Mouse (Mus musculus): ENCODE data around the gene Gm13279.
"Not testable (repeated sequence)": the region's sequence is repeated elsewhere in the genome, so short reads cannot be mapped to it uniquely, and the experiment has no call there.

- TF ChIP-seq POLR2A (IDR thresholded peaks at IDR 0.05; ENCODE audit: borderline replicate concordance, insufficient read depth, low read length): not testable (repeated sequence)
- TF ChIP-seq CTCF (IDR thresholded peaks at IDR 0.05; ENCODE audit: borderline replicate concordance, insufficient read depth, low read depth, low read length): peak; percentile 9; the same call in 1 of the 2 replicates
These were observed 3.1 kb upstream of the Gm13279 start, which contains the start of gene Gm13275 for GRCm38 (mm10) chr4:88793936-88794675.

Measured in cerebellum, adult 2 months (tissue).